Mouse (Mus musculus) heart, embryonic 13.5 days (tissue): Measurements from ENCODE around the gene Kctd7. TPM values are rescaled to one million over a fixed set of nuclear protein-coding genes. Genes with fewer than 3 reads are reported as not detected.

ENCODE experiments used
- ATAC-seq: fragments of 200-750 bp; cut with Nextera tagmentation; 2 replicates; pipeline ENCODE4 v1.8.0; 2017; ENCODE audit warnings: moderate TSS enrichment; ENCODE audit not compliant: insufficient number of reproducible peaks, low FRiP score, low TSS enrichment; ENCODE audit errors: extremely low read depth
- H3K27ac ChIP-seq: fragments of 300-500 bp; sonication (generic); replicated peaks from 2 replicates; pipeline ENCODE4 v1.5.1; 2015; ENCODE audit warnings: moderate library complexity, mild to moderate bottlenecking, inconsistent platforms
- H3K27me3 ChIP-seq: fragments of 300-500 bp; sonication (generic); replicated peaks from 2 replicates; pipeline ENCODE4 v1.6.1; 2015; ENCODE audit warnings: mild to moderate bottlenecking, inconsistent platforms
- H3K36me3 ChIP-seq: fragments of 300-500 bp; sonication (generic); 2 replicates; pipeline ENCODE4 v1.6.1; 2015; ENCODE audit warnings: mild to moderate bottlenecking, inconsistent platforms
- H3K4me1 ChIP-seq: fragments of 300-500 bp; sonication (generic); 2 replicates; pipeline ENCODE4 v1.6.1; 2015; ENCODE audit warnings: inconsistent platforms
- H3K4me2 ChIP-seq: fragments of 300-500 bp; sonication (generic); 2 replicates; pipeline ENCODE4 v1.6.1; 2015; ENCODE audit warnings: inconsistent platforms, mild to moderate bottlenecking, moderate library complexity
- H3K4me3 ChIP-seq: fragments of 300-500 bp; sonication (generic); 2 replicates; pipeline ENCODE4 v1.5.1; 2015; ENCODE audit warnings: moderate library complexity, mild to moderate bottlenecking, inconsistent platforms
- H3K9ac ChIP-seq: fragments of 300-500 bp; sonication (generic); 2 replicates; pipeline ENCODE4 v1.6.1; 2015; ENCODE audit warnings: inconsistent platforms, mild to moderate bottlenecking, moderate library complexity
- H3K9me3 ChIP-seq: fragments of 300-500 bp; sonication (generic); 2 replicates; pipeline ENCODE4 v1.6.1; 2016; ENCODE audit warnings: inconsistent platforms
- WGBS: fragments of 180-500 bp; shearing (Covaris S2); methylation state at CpG from one replicate; pipeline ENCODE4 v1.1.7; 2015; ENCODE audit warnings: mixed read lengths; 5-methylcytosine and 5-hydroxymethylcytosine counted together
- polyA plus RNA-seq: library from polyadenylated mRNA; unstranded; fragments of >200 nt; fragmentation: Nextera tagmentation; extraction: Ambion mirVana; gene quantifications from 2 replicates; pipeline ENCODE4 v1.2.1, GENCODE M21; 2015

The Kctd7 gene
- polyA plus RNA-seq, 1 experiment from 2014 or later: 4.6 TPM

- Histone ChIP-seq H3K36me3 (peaks cover 12% of the 10 kb centered on the region), H3K9ac (peak overlapping the region; percentile 90), H3K4me2 (peak overlapping the region; percentile 96), H3K4me1 (peaks cover 23% of the 10 kb centered on the region), H3K4me3 (peak overlapping the region; percentile 71), H3K9me3 (no peaks in the 10 kb centered on the region), H3K27me3 (peaks cover 23% of the 10 kb centered on the region), H3K27ac (peak overlapping the region; percentile 77)
- 2% methylated on average over 20 of the region's 20 CpGs for WGBS
- no peak; the same call in 1 of the 2 replicates for ATAC-seq
Observed at GRCm38 (mm10) chr5:130143977-130144333, 706 bp upstream of the Kctd7 start.

GRCm38 (mm10) chr5:130145961-130146360 is 1.3 kb downstream of the Kctd7 start:
- Histone ChIP-seq H3K4me1 (peaks cover 23% of the 10 kb centered on the region), H3K4me3 (peak overlapping the region; percentile 71), H3K36me3 (peaks cover 21% of the 10 kb centered on the region), H3K9ac (peak overlapping the region; percentile 90; the same call in 1 of the 2 replicates), H3K27ac (no peak overlapping the region), H3K27me3 (peaks cover 22% of the 10 kb centered on the region), H3K4me2 (peak overlapping the region; percentile 96), H3K9me3 (no peaks in the 10 kb centered on the region)
- 83% methylated on average over 8 of the region's 8 CpGs for WGBS
- ATAC-seq: no peak

GRCm38 (mm10) chr5:130149726-130150310 is 5.2 kb downstream of the Kctd7 start:
- H3K9me3 ChIP-seq: no peaks in the 10 kb centered on the region
- peaks cover 45% of the 10 kb centered on the region for H3K36me3 ChIP-seq
- 71% methylated on average over 7 of the region's 7 CpGs for WGBS
- no peak overlapping the region for H3K9ac ChIP-seq
- H3K27ac ChIP-seq: no peak overlapping the region
- H3K4me2 ChIP-seq: no peak overlapping the region
- peaks cover 14% of the 10 kb centered on the region for H3K27me3 ChIP-seq
- peaks cover 14% of the 10 kb centered on the region for H3K4me1 ChIP-seq
- no peak for ATAC-seq
- no peak overlapping the region for H3K4me3 ChIP-seq

DNA sequence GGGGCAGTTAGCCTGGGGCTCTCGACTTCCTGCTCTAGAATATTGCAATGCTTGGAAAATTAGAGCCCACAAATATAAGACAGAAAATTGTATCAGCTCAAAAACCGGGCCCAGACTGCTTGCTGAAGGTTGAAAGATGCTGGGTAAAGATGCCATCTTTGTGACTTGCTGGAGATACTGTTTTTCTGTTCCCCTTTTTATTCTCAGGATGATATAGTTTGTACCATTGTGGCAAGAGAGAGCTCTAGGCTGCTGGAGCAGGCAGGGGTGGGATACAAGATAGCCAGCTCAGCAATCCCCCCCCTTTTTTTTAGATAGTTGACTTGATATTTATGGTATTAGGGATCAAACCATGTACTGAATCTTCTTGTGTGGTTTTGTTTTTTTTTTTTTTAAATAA is 9.6 kb downstream of the Kctd7 start:
- Histone ChIP-seq H3K36me3 (peaks cover 31% of the 10 kb centered on the region), H3K27ac (no peak overlapping the region), H3K4me1 (peaks cover 9% of the 10 kb centered on the region; the same call in 1 of the 2 replicates), H3K4me3 (no peak overlapping the region), H3K9ac (no peak overlapping the region), H3K9me3 (no peaks in the 10 kb centered on the region), H3K4me2 (no peak overlapping the region), H3K27me3 (peaks cover 14% of the 10 kb centered on the region)
- WGBS: 82% methylated on average over 2 of the region's 2 CpGs
- ATAC-seq: no peak

GRCm38 (mm10) chr5:130158545-130158944 is 13.9 kb downstream of the Kctd7 start:
- Histone ChIP-seq H3K27ac (no peak overlapping the region), H3K9me3 (no peaks in the 10 kb centered on the region), H3K4me2 (no peak overlapping the region), H3K4me1 (peaks cover 12% of the 10 kb centered on the region; the same call in 1 of the 2 replicates), H3K9ac (no peak overlapping the region), H3K4me3 (no peak overlapping the region), H3K27me3 (0 out of 2 replicates have a peak, but pooled peaks cover 7% of the 10 kb centered on the region), H3K36me3 (peaks cover under 1% of the 10 kb centered on the region)
- ATAC-seq: no peak
- 82% methylated on average over 4 of the region's 4 CpGs for WGBS

GRCm38 (mm10) chr5:130159761-130160201 is 15.1 kb downstream of the Kctd7 start:
- ATAC-seq: no peak

GRCm38 (mm10) chr5:130163670-130164069 is 19.0 kb downstream of the Kctd7 start:
- Histone ChIP-seq H3K36me3 (no peaks in the 10 kb centered on the region), H3K27ac (no peak overlapping the region), H3K4me1 (peaks cover 5% of the 10 kb centered on the region), H3K4me3 (no peak overlapping the region), H3K9ac (no peak overlapping the region), H3K9me3 (no peaks in the 10 kb centered on the region), H3K27me3 (peaks cover 11% of the 10 kb centered on the region; the same call in 1 of the 2 replicates), H3K4me2 (no peak overlapping the region)
- ATAC-seq: no peak
- 3% methylated on average over 7 of the region's 7 CpGs for WGBS

More at GRCm38 (mm10) chr5:130159761-130160201, 15.1 kb downstream of the Kctd7 start:
- no peak overlapping the region for H3K27ac ChIP-seq
- no peak overlapping the region for H3K4me3 ChIP-seq
- H3K27me3 ChIP-seq: peaks cover 11% of the 10 kb centered on the region; the same call in 1 of the 2 replicates
- H3K9me3 ChIP-seq: no peaks in the 10 kb centered on the region
- 54% methylated on average over 7 of the region's 7 CpGs for WGBS
- H3K9ac ChIP-seq: no peak overlapping the region
- H3K36me3 ChIP-seq: no peaks in the 10 kb centered on the region
- peaks cover 12% of the 10 kb centered on the region; the same call in 1 of the 2 replicates for H3K4me1 ChIP-seq
- no peak overlapping the region for H3K4me2 ChIP-seq

DNA sequence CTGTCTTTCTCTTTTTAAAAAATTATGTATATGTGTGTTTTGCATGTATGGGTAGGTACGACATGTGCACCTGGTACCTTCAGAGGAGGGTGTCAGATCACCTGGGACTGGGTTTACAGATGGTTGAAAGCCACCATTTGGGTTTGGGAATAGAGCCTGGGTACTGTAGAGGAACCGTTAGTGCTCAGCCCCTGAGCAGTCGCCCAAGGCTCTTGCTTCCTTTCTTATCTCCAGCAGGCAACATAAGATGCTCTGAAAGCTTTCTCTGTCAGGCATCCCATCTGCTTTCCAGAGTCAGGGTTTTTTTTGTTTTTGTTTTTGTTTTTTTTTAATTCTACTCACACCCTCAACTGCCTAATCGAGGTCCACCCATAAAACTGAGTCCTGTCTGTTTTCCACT is 20.6 kb downstream of the Kctd7 start:
- ATAC-seq: no peak

GRCm38 (mm10) chr5:130169109-130169508 is 24.4 kb downstream of the Kctd7 start:
- H3K9ac ChIP-seq: no peak overlapping the region
- peaks cover 35% of the 10 kb centered on the region for H3K4me1 ChIP-seq
- peak overlapping the region; percentile 8; the same call in 1 of the 2 replicates for H3K4me2 ChIP-seq
- ATAC-seq: no peak
- H3K27me3 ChIP-seq: peaks cover 4% of the 10 kb centered on the region; the same call in 1 of the 2 replicates
- H3K4me3 ChIP-seq: no peak overlapping the region
- WGBS: 30% methylated on average over 6 of the region's 6 CpGs
- H3K27ac ChIP-seq: peak overlapping the region; percentile 62
- H3K36me3 ChIP-seq: no peaks in the 10 kb centered on the region
- H3K9me3 ChIP-seq: no peaks in the 10 kb centered on the region

More for the DNA sequence above, 20.6 kb downstream of the Kctd7 start:
- no peak overlapping the region for H3K4me2 ChIP-seq
- H3K27me3 ChIP-seq: peaks cover 11% of the 10 kb centered on the region; the same call in 1 of the 2 replicates
- H3K4me3 ChIP-seq: no peak overlapping the region
- H3K9ac ChIP-seq: no peak overlapping the region
- 61% methylated on average over 4 of the region's 4 CpGs for WGBS
- no peaks in the 10 kb centered on the region for H3K36me3 ChIP-seq
- H3K4me1 ChIP-seq: peaks cover 13% of the 10 kb centered on the region
- no peak overlapping the region for H3K27ac ChIP-seq
- no peaks in the 10 kb centered on the region for H3K9me3 ChIP-seq

DNA sequence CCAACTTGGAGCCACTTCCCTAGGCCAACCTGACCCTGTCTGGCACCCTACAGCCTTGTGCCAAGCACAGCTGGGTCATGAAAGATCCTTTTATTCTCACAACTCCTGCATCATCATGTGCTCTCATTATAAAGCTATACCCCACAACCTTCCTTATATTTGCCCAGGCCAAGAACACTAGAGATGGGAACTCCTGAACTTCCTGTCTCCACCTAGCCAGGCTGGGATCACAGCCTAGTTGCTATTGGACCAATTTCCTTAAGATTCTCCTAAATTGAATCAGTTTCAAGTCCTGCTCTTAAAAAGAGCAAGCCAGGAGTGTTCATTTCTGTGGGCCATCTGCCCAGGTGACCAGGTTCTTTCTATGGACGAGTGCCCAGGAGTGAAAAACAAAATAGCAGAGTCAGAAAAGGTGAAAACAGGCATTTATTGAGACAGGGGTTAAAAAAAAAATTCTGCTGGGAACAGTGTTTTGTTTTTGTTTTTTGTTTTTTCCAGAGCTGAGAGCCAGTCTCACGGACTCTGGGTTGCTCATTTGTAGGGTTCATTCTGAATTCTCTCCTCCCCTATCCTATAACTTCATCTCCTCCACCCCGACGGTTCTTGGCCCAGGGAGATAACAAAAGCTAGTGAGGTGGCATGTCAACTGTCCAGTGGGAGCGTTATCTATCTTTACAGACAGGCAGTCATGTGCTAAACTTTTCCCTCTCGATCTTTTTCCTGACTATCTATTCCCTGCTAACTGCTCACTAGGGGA is 26.2 kb downstream of the Kctd7 start:
- Histone ChIP-seq H3K9me3 (no peaks in the 10 kb centered on the region), H3K27ac (peak overlapping the region; percentile 97), H3K4me1 (peaks cover 43% of the 10 kb centered on the region), H3K9ac (peak overlapping the region; percentile 95), H3K27me3 (no peaks in the 10 kb centered on the region), H3K36me3 (no peaks in the 10 kb centered on the region), H3K4me3 (peak overlapping the region; percentile 90), H3K4me2 (peak overlapping the region; percentile 74)
- peak; percentile 40; the same call in 1 of the 2 replicates for ATAC-seq
- 6% methylated on average over 6 of the region's 6 CpGs for WGBS

DNA sequence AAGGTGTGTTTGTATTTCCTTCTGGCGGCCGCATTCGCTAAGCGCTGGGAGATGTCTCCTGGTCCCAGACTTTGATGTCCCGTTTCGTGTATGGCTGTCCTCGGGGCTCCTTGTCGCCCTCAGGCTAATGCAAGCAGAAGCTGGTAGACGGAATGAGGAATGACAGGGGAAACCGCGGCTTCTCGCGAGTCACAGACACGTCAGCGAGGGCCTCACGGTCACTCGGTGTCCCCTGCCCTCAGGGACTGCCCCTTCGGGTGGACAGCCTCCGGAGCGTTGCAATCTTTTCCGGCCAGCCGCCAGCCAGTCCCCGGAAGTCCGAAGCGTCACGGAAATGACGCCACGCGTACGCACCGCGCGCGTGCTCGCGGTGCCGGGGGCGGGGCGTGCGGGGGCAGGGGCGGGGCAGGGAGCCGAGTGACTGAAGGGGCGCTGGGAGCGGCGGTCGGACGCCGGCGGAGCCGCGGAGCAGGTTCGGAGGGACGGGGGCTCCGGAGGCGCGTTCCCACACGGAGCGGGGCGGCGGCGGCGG is 26.8 kb downstream of the Kctd7 start, which contains the start of gene Rabgef1:
Gene Rabgef1 (plus strand): TSS at position 376 of the 532 bp plus-strand sequence.
- no peaks in the 10 kb centered on the region for H3K27me3 ChIP-seq
- no peaks in the 10 kb centered on the region for H3K9me3 ChIP-seq
- H3K36me3 ChIP-seq: no peaks in the 10 kb centered on the region
- peak within 1 kb of the TSS; percentile 95 for H3K9ac ChIP-seq
- ATAC-seq: peak; percentile 90
- H3K27ac ChIP-seq: peak within 1 kb of the TSS; percentile 97
- H3K4me2 ChIP-seq: peak within 1 kb of the TSS; percentile 74
- H3K4me1 ChIP-seq: peaks cover 43% of the 10 kb centered on the region
- under 1% methylated on average over 58 of the region's 62 CpGs for WGBS
- peak within 1 kb of the TSS; percentile 90 for H3K4me3 ChIP-seq
